Mouse (Mus musculus): ENCODE data around the gene Kcnq5. TPM values are rescaled to one million over a fixed set of nuclear protein-coding genes. Genes with fewer than 3 reads are reported as not detected.

Kcnq5 gene
- 0.60 and 1.4 TPM in 2 replicates for polyA plus RNA-seq (2012; rRNA removed; ENCODE audit: low replicate concordance)

GRCm38 (mm10) chr1:21961251-21962082 is at the start of gene Kcnq5:
Gene Kcnq5 (minus strand): TSS chr1:21961942.

GRCm38 (mm10) chr1:21383256-21383655 is 578.5 kb downstream of the Kcnq5 start, which contains the start of gene Khdc1b:
Gene Khdc1b (plus strand): TSS chr1:21383556.

GRCm38 (mm10) chr1:21368031-21368430 is 593.7 kb downstream of the Kcnq5 start, which contains the start of gene Khdc1c:
Gene Khdc1c (plus strand): TSS chr1:21368331.

GRCm38 (mm10) chr1:21349341-21349740 is 612.4 kb downstream of the Kcnq5 start, which contains the start of gene Khdc1a:
Gene Khdc1a (plus strand): TSS chr1:21349641.

Measured in mammary gland, adult 2 months (tissue).